Mouse (Mus musculus): ENCODE results near the gene Kcnh6. TPM values are rescaled to one million over a fixed set of nuclear protein-coding genes. Genes with fewer than 3 reads are reported as not detected.
"Not testable (repeated sequence)": the region's sequence is repeated elsewhere in the genome, so short reads cannot be mapped to it uniquely, and the experiment has no call there.

Gene Kcnh6
- polyA plus RNA-seq, 1 experiment from 2014 or later, result 0.62 TPM

GRCm38 (mm10) chr11:106065923-106066571 lies 58.1 kb downstream of the Kcnh6 start, which contains the start of gene Taco1:
Gene Taco1 (plus strand): TSS chr11:106066061.
- Histone ChIP-seq H3K9ac (peak within 1 kb of the TSS; percentile 91), H3K9me3 (no peaks in the 10 kb centered on the region), H3K4me2 (peak within 1 kb of the TSS; percentile 87), H3K4me1 (peaks cover 4% of the 10 kb centered on the region), H3K36me3 (0 out of 2 replicates have a peak, but pooled peaks cover 3% of the 10 kb centered on the region), H3K27ac (peak within 1 kb of the TSS; percentile 95), H3K4me3 (peak within 1 kb of the TSS; percentile 95), H3K27me3 (no peaks in the 10 kb centered on the region)
- ATAC-seq (ENCODE audit: borderline replicate concordance, extremely low read depth, low FRiP score, low TSS enrichment), result peak; percentile 95
- under 1% methylated on average over 49 of the region's 49 CpGs for WGBS

GRCm38 (mm10) chr11:106066616-106067015 lies 58.7 kb downstream of the Kcnh6 start:
- H3K27me3 ChIP-seq; H3K36me3 ChIP-seq; H3K4me1 ChIP-seq; ATAC-seq (ENCODE audit: borderline replicate concordance, extremely low read depth, low FRiP score, low TSS enrichment); H3K9me3 ChIP-seq: not testable (repeated sequence)
- Histone ChIP-seq H3K9ac (peak overlapping the region; percentile 91), H3K27ac (peak overlapping the region; percentile 95), H3K4me2 (peak overlapping the region; percentile 87), H3K4me3 (peak overlapping the region; percentile 95)
- 11% methylated on average over 23 of the region's 23 CpGs for WGBS

GRCm38 (mm10) chr11:106073774-106074173 lies 65.8 kb downstream of the Kcnh6 start:
- Histone ChIP-seq H3K4me3 (no peak overlapping the region), H3K9ac (no peak overlapping the region), H3K4me1 (no peaks in the 10 kb centered on the region), H3K9me3 (no peaks in the 10 kb centered on the region), H3K27ac (no peak overlapping the region), H3K27me3 (no peaks in the 10 kb centered on the region), H3K4me2 (no peak overlapping the region), H3K36me3 (peaks cover 21% of the 10 kb centered on the region)
- no peak for ATAC-seq (ENCODE audit: borderline replicate concordance, extremely low read depth, low FRiP score, low TSS enrichment)
- 77% methylated on average over 3 of the region's 3 CpGs for WGBS

- H3K36me3 ChIP-seq, result peaks cover 18% of the 10 kb centered on the region
- H3K4me2 ChIP-seq, result no peak overlapping the region
- H3K9me3 ChIP-seq, result no peaks in the 10 kb centered on the region
- H3K4me3 ChIP-seq, result no peak overlapping the region
- under 1% methylated on average over 4 of the region's 4 CpGs for WGBS
- ATAC-seq (ENCODE audit: borderline replicate concordance, extremely low read depth, low FRiP score, low TSS enrichment), result no peak
- no peaks in the 10 kb centered on the region for H3K4me1 ChIP-seq
- no peak overlapping the region for H3K9ac ChIP-seq
- H3K27ac ChIP-seq, result no peak overlapping the region
- no peaks in the 10 kb centered on the region for H3K27me3 ChIP-seq
Measured at GRCm38 (mm10) chr11:106076321-106076720, 68.4 kb downstream of the Kcnh6 start.

Other genes with a start within 250 kb of the Kcnh6 start
- 34.2 and 39.8 TPM in 2 replicates for gene Cyb561, start 54.8 kb upstream of the Kcnh6 start, polyA plus RNA-seq (2015; fragmentation: Nextera tagmentation; extraction: Ambion mirVana)
- gene Ace, start 40.2 kb upstream of the Kcnh6 start, polyA plus RNA-seq (2015; fragmentation: Nextera tagmentation; extraction: Ambion mirVana), result 7.5 and 9.4 TPM in 2 replicates
- gene Ace3, start 13.4 kb upstream of the Kcnh6 start, polyA plus RNA-seq (2015; fragmentation: Nextera tagmentation; extraction: Ambion mirVana), result 0.20 and 0.36 TPM in 2 replicates
- gene Dcaf7, start 28.7 kb downstream of the Kcnh6 start, polyA plus RNA-seq (2015; fragmentation: Nextera tagmentation; extraction: Ambion mirVana), result 64.3 and 67.8 TPM in 2 replicates
- gene Taco1, start 57.9 kb downstream of the Kcnh6 start, polyA plus RNA-seq (2015; fragmentation: Nextera tagmentation; extraction: Ambion mirVana), result 9.0 and 10.1 TPM in 2 replicates
- 22.6 and 28.2 TPM in 2 replicates for gene Map3k3, start 76.5 kb downstream of the Kcnh6 start, polyA plus RNA-seq (2015; fragmentation: Nextera tagmentation; extraction: Ambion mirVana)
- not detected in 2 replicates for gene Gm10840, start 152.7 kb downstream of the Kcnh6 start, polyA plus RNA-seq (2015; fragmentation: Nextera tagmentation; extraction: Ambion mirVana)
- gene Limd2, start 152.7 kb downstream of the Kcnh6 start, polyA plus RNA-seq (2015; fragmentation: Nextera tagmentation; extraction: Ambion mirVana), result 237 and 246 TPM in 2 replicates
- 24.3 and 25.1 TPM in 2 replicates for gene Strada, start 194.0 kb downstream of the Kcnh6 start, polyA plus RNA-seq (2015; fragmentation: Nextera tagmentation; extraction: Ambion mirVana)
- 80.2 and 88.7 TPM in 2 replicates for gene Ccdc47, start 208.2 kb downstream of the Kcnh6 start, polyA plus RNA-seq (2015; fragmentation: Nextera tagmentation; extraction: Ambion mirVana)
- 69.8 and 72.7 TPM in 2 replicates for gene Ddx42, start 208.8 kb downstream of the Kcnh6 start, polyA plus RNA-seq (2015; fragmentation: Nextera tagmentation; extraction: Ambion mirVana)
- gene Ftsj3, start 248.0 kb downstream of the Kcnh6 start, polyA plus RNA-seq (2015; fragmentation: Nextera tagmentation; extraction: Ambion mirVana), result 50.2 and 54.1 TPM in 2 replicates
- gene Psmc5, start 248.0 kb downstream of the Kcnh6 start, polyA plus RNA-seq (2015; fragmentation: Nextera tagmentation; extraction: Ambion mirVana), result 271 and 275 TPM in 2 replicates